Mouse (Mus musculus) forebrain, embryonic 16.5 days (tissue): ENCODE measurements around the gene Olfr792. TPM values are rescaled to one million over a fixed set of nuclear protein-coding genes. Genes with fewer than 3 reads are reported as not detected.

Experiments used
- ATAC-seq: fragments of 200-750 bp; cut with Nextera tagmentation; 2 replicates; pipeline ENCODE4 v1.8.0; 2017; ENCODE audit warnings: mild to moderate bottlenecking, moderate library complexity
- H3K27ac ChIP-seq: fragments of 300-500 bp; sonication (generic); 2 replicates; pipeline ENCODE4 v1.5.1; 2014; ENCODE audit warnings: low read length, control low read depth
- H3K27me3 ChIP-seq: fragments of 300-500 bp; sonication (generic); replicated peaks from 2 replicates; pipeline ENCODE4 v1.6.1; 2014; ENCODE audit warnings: low read length; ENCODE audit not compliant: control insufficient read depth, insufficient read depth
- H3K36me3 ChIP-seq: fragments of 300-500 bp; sonication (generic); 2 replicates; pipeline ENCODE4 v1.6.1; 2014; ENCODE audit not compliant: control insufficient read depth, insufficient read depth
- H3K4me1 ChIP-seq: fragments of 300-500 bp; sonication (generic); replicated peaks from 2 replicates; pipeline ENCODE4 v1.6.1; 2014; ENCODE audit warnings: low read length; ENCODE audit not compliant: control insufficient read depth, insufficient read depth
- H3K4me2 ChIP-seq: fragments of 300-500 bp; sonication (generic); 2 replicates; pipeline ENCODE4 v1.6.1; 2014; ENCODE audit warnings: mild to moderate bottlenecking, low read length, control low read depth
- H3K4me3 ChIP-seq: fragments of 300-500 bp; sonication (generic); replicated peaks from 2 replicates; pipeline ENCODE4 v1.5.1; 2014; ENCODE audit warnings: mild to moderate bottlenecking, low read length, control low read depth
- H3K9ac ChIP-seq: fragments of 300-500 bp; sonication (generic); replicated peaks from 2 replicates; pipeline ENCODE4 v1.6.1; 2014; ENCODE audit warnings: low read depth, low read length, control low read depth
- H3K9me3 ChIP-seq: fragments of 300-500 bp; sonication (generic); 2 replicates; pipeline ENCODE4 v1.6.1; 2016; ENCODE audit warnings: low read length; ENCODE audit not compliant: control insufficient read depth
- WGBS: fragments of 180-500 bp; shearing (Covaris S2); extraction: QIAGEN DNeasy Blood & Tissue Kit; methylation state at CpG from one replicate; pipeline ENCODE4 v1.1.7; 2014; 5-methylcytosine and 5-hydroxymethylcytosine counted together
- microRNA-seq: library from miRNA; unstranded; fragments of <30 nt; microRNA quantifications from one replicate; pipeline ENCODE4, GENCODE M21; 2017
- polyA plus RNA-seq: library from polyadenylated mRNA; unstranded; fragments of >200 nt; fragmentation: Nextera tagmentation; extraction: Ambion mirVana; gene quantifications from 2 replicates; pipeline ENCODE4 v1.2.1, GENCODE M21; 2015

The Olfr792 gene
- not detected in 2 replicates for polyA plus RNA-seq

GRCm38 (mm10) chr10:129538862-129539261, at the start of gene Olfr792:
TSS of gene Olfr792 (plus strand) at chr10:129539162.
- H3K4me2 ChIP-seq: no peak within 1 kb of the TSS
- no peak for ATAC-seq
- WGBS: 91% methylated on average over 1 of the region's 1 CpGs

GRCm38 (mm10) chr10:129490101-129490500, 48.9 kb upstream of the Olfr792 start:
- WGBS: 80% methylated on average over 2 of the region's 2 CpGs
- no peak overlapping the region for H3K4me3 ChIP-seq

More at GRCm38 (mm10) chr10:129538862-129539261, at the start of gene Olfr792:
- Histone ChIP-seq H3K36me3 (no peaks in the 10 kb centered on the region), H3K27ac (no peak within 1 kb of the TSS), H3K4me1 (no peaks in the 10 kb centered on the region), H3K9ac (no peak within 1 kb of the TSS), H3K27me3 (no peaks in the 10 kb centered on the region), H3K4me3 (no peak within 1 kb of the TSS), H3K9me3 (peaks cover under 1% of the 10 kb centered on the region; the same call in 1 of the 2 replicates)

GRCm38 (mm10) chr10:129498192-129498591, 40.8 kb upstream of the Olfr792 start, which contains the start of gene Olfr790:
TSS of gene Olfr790 (plus strand) at chr10:129498492.
- Histone ChIP-seq H3K4me2 (no peak within 1 kb of the TSS), H3K27ac (no peak within 1 kb of the TSS), H3K9ac (no peak within 1 kb of the TSS), H3K4me3 (no peak within 1 kb of the TSS), H3K36me3 (no peaks in the 10 kb centered on the region), H3K9me3 (no peaks in the 10 kb centered on the region), H3K27me3 (no peaks in the 10 kb centered on the region), H3K4me1 (no peaks in the 10 kb centered on the region)
- no peak for ATAC-seq

More at GRCm38 (mm10) chr10:129490101-129490500, 48.9 kb upstream of the Olfr792 start:
- Histone ChIP-seq H3K36me3 (no peaks in the 10 kb centered on the region), H3K9ac (no peak overlapping the region), H3K4me1 (no peaks in the 10 kb centered on the region), H3K27me3 (no peaks in the 10 kb centered on the region), H3K4me2 (no peak overlapping the region), H3K27ac (no peak overlapping the region), H3K9me3 (no peaks in the 10 kb centered on the region)
- ATAC-seq: no peak

GRCm38 (mm10) chr10:129521492-129521891, 17.5 kb upstream of the Olfr792 start, which contains the start of gene Olfr791:
TSS of gene Olfr791 (plus strand) at chr10:129521792.
- no peaks in the 10 kb centered on the region for H3K27me3 ChIP-seq
- H3K27ac ChIP-seq: no peak within 1 kb of the TSS
- no peak within 1 kb of the TSS for H3K9ac ChIP-seq
- ATAC-seq: no peak
- WGBS: 77% methylated on average over 3 of the region's 3 CpGs
- H3K9me3 ChIP-seq: no peaks in the 10 kb centered on the region
- no peaks in the 10 kb centered on the region for H3K4me1 ChIP-seq
- no peaks in the 10 kb centered on the region for H3K36me3 ChIP-seq
- no peak within 1 kb of the TSS for H3K4me3 ChIP-seq
- no peak within 1 kb of the TSS for H3K4me2 ChIP-seq

GRCm38 (mm10) chr10:129549354-129549753, 10.4 kb downstream of the Olfr792 start:
- 69% methylated on average over 1 of the region's 1 CpGs for WGBS
- no peaks in the 10 kb centered on the region for H3K4me1 ChIP-seq
- no peak overlapping the region for H3K27ac ChIP-seq
- H3K4me2 ChIP-seq: no peak overlapping the region
- no peaks in the 10 kb centered on the region for H3K36me3 ChIP-seq
- no peak for ATAC-seq
- H3K4me3 ChIP-seq: no peak overlapping the region
- H3K9me3 ChIP-seq: peaks cover under 1% of the 10 kb centered on the region; the same call in 1 of the 2 replicates
- H3K27me3 ChIP-seq: no peaks in the 10 kb centered on the region
- H3K9ac ChIP-seq: no peak overlapping the region

- H3K9me3 ChIP-seq: no peaks in the 10 kb centered on the region
- H3K4me2 ChIP-seq: no peak within 1 kb of the TSS
- H3K4me1 ChIP-seq: no peaks in the 10 kb centered on the region
- no peaks in the 10 kb centered on the region for H3K27me3 ChIP-seq
- ATAC-seq: no peak
- WGBS: 82% methylated on average over 2 of the region's 2 CpGs
- no peak within 1 kb of the TSS for H3K4me3 ChIP-seq
- no peak within 1 kb of the TSS for H3K9ac ChIP-seq
- H3K36me3 ChIP-seq: no peaks in the 10 kb centered on the region
- H3K27ac ChIP-seq: no peak within 1 kb of the TSS
Observed at GRCm38 (mm10) chr10:129567355-129567754, 28.4 kb downstream of the Olfr792 start, which contains the start of gene Olfr794. TSS of gene Olfr794 (plus strand) at chr10:129567655.

GRCm38 (mm10) chr10:129577066-129577465, 38.1 kb downstream of the Olfr792 start:
- Histone ChIP-seq H3K9ac (no peak overlapping the region), H3K4me3 (no peak overlapping the region), H3K27me3 (no peaks in the 10 kb centered on the region), H3K36me3 (no peaks in the 10 kb centered on the region), H3K4me2 (no peak overlapping the region), H3K4me1 (no peaks in the 10 kb centered on the region), H3K27ac (no peak overlapping the region), H3K9me3 (no peaks in the 10 kb centered on the region)
- 69% methylated on average over 1 of the region's 1 CpGs for WGBS
- no peak for ATAC-seq

Small RNAs within 50 kb of the gene (microRNA-seq; reads per million reads assigned to microRNA genes)
- gene Gm23252: not detected

Other genes with a start within 250 kb of the Olfr792 start
- not detected in 2 replicates for gene Olfr780, start 221.0 kb upstream of the Olfr792 start, polyA plus RNA-seq
- not detected in 2 replicates for gene Olfr781, start 210.3 kb upstream of the Olfr792 start, polyA plus RNA-seq
- gene Olfr782, start 190.3 kb upstream of the Olfr792 start, polyA plus RNA-seq: not detected in 2 replicates
- gene Olfr784, start 155.1 kb upstream of the Olfr792 start, polyA plus RNA-seq: 0.07 and 0.15 TPM in 2 replicates
- gene Olfr785, start 133.7 kb upstream of the Olfr792 start, polyA plus RNA-seq: not detected in 2 replicates
- not detected in 2 replicates for gene Olfr786, start 111.9 kb upstream of the Olfr792 start, polyA plus RNA-seq
- not detected in 2 replicates for gene Olfr787, start 77.3 kb upstream of the Olfr792 start, polyA plus RNA-seq
- gene Olfr788, start 68.2 kb upstream of the Olfr792 start, polyA plus RNA-seq: not detected in 2 replicates
- gene Olfr789, start 54.4 kb upstream of the Olfr792 start, polyA plus RNA-seq: not detected in 2 replicates
- not detected in 2 replicates for gene Olfr790, start 40.7 kb upstream of the Olfr792 start, polyA plus RNA-seq
- gene Olfr791, start 17.4 kb upstream of the Olfr792 start, polyA plus RNA-seq: not detected in 2 replicates
- not detected in 2 replicates for gene Olfr794, start 28.5 kb downstream of the Olfr792 start, polyA plus RNA-seq
- gene Olfr796, start 73.4 kb downstream of the Olfr792 start, polyA plus RNA-seq: not detected in 2 replicates
- gene Olfr798, start 88.8 kb downstream of the Olfr792 start, polyA plus RNA-seq: not detected in 2 replicates
- not detected in 2 replicates for gene Olfr799, start 98.3 kb downstream of the Olfr792 start, polyA plus RNA-seq
- not detected in 2 replicates for gene Olfr800, start 118.5 kb downstream of the Olfr792 start, polyA plus RNA-seq
- gene Olfr801, start 134.7 kb downstream of the Olfr792 start, polyA plus RNA-seq: not detected in 2 replicates
- gene Olfr802, start 149.0 kb downstream of the Olfr792 start, polyA plus RNA-seq: 0.06 TPM in 1 of 2 replicates, not detected in the other
- gene Olfr803, start 155.1 kb downstream of the Olfr792 start, polyA plus RNA-seq: not detected in 2 replicates
- gene Olfr804, start 164.0 kb downstream of the Olfr792 start, polyA plus RNA-seq: not detected in 2 replicates
- not detected in 2 replicates for gene Olfr805, start 190.2 kb downstream of the Olfr792 start, polyA plus RNA-seq
- gene Olfr806, start 202.8 kb downstream of the Olfr792 start, polyA plus RNA-seq: not detected in 2 replicates
- gene Olfr807, start 218.6 kb downstream of the Olfr792 start, polyA plus RNA-seq: not detected in 2 replicates
- gene Olfr808, start 226.3 kb downstream of the Olfr792 start, polyA plus RNA-seq: not detected in 2 replicates
- gene Olfr809, start 235.5 kb downstream of the Olfr792 start, polyA plus RNA-seq: not detected in 2 replicates